Mouse (Mus musculus) gastrocnemius, adult 8-10 months (tissue): ENCODE results near the gene Grsf1. TPM values are rescaled to one million over a fixed set of nuclear protein-coding genes. Genes with fewer than 3 reads are reported as not detected.

Experiments
- DNase-seq, 2 experiments: peaks; one replicate each; pipeline ENCODE4 v3.0.0; 2022; ENCODE audit warnings: low spot score in 2 of 2
- total RNA-seq, 4 experiments: library from RNA; stranded (reverse); gene quantifications; 2 replicates each; pipeline ENCODE4 v1.2.4; 2022

Grsf1 gene
- 100 to 1,000 TPM; 114 to 130 (median 120) TPM for total RNA-seq

GRCm38 (mm10) chr5:88675443-88676387 lies at the start of gene Grsf1:
Gene Grsf1 (minus strand): TSS chr5:88676171.
- DNase-seq: peak; percentile 84 to 86

DNA sequence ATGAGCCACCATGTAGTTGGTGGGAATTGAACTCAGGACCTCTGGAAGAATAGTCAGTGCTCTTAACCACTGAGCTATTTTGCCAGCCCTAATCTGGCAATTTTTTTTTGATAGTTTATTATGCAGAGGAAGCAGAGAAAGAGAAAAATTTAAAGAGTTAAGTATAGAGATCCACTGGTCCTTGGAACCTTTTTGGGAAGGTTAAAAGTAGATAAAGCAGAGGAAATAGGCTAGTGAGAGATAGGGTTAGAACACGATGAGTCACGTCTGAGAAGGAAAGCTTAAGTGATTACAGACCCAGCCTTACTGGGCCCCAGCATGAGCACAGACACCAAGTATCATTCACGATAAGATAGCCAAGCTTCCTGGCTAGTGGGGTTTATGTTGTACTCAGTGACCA lies 48.1 kb upstream of the Grsf1 start:
- no peak for DNase-seq

DNA sequence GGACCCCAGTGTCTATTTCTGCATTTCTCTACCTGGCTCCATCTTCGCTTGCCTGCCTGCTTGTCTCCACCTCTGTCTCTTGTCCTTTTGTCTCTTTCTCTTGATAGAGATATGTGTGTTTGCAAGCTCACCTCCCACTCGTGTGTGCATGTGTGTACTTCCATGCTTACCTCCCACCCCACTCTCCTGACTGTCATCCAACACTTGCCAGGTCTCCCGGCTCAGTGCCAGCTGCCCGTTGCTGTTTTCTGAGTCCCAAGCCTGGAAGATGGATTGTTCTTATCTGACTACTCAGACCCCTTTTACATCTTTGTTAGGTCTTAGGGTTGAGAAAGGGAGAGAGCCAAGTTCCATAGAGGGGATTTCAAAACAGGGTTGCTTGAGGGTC lies 46.2 kb upstream of the Grsf1 start:
- DNase-seq: no peak

- no peak for DNase-seq
Observed at GRCm38 (mm10) chr5:88721565-88722212, 45.7 kb upstream of the Grsf1 start.

- DNase-seq: no peak
Observed at GRCm38 (mm10) chr5:88721003-88721475, 45.1 kb upstream of the Grsf1 start.

GRCm38 (mm10) chr5:88720116-88721002 lies 44.4 kb upstream of the Grsf1 start, which contains the start of gene Mob1b:
Gene Mob1b (plus strand): TSS chr5:88720855.
- peak; percentile 98 for DNase-seq

DNA sequence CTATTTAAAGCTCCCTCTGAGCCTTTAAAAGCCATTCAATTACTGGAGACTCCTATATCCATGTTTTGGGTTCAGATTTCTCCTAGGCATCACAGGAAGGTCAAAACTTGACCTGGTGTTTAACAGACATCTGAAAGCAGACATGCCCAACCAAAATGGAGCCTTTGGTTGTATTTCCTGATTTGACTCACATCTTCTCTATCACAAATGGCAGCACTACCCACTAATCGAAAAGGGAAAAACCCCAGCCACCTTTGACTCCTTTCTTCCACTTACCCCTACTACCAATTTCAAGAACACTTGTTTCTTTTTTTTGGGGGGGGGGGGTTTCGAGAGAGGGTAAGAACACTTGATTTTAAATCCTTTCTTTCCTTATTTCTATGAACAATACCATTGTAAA lies 41.0 kb upstream of the Grsf1 start:
- DNase-seq: no peak

DNA sequence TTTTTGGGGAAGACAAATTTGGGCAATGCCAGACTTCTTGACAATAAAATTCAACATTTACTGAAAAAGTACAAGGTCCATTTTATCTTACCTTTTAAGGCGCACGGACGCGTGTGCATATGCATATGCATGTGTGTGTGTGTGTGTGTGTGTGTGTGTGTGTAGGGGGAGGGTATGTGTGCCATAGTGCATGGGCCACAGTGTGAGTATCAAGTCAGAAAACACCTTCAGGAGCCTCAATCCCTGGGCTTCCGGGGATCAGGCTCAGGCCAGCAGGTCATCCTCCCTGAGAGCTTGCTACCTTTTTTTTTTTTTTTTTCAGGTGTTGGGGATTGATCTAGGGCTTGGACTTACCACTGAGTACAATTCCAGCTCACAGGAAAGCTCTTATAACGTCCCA lies 36.4 kb upstream of the Grsf1 start:
- no peak for DNase-seq

DNA sequence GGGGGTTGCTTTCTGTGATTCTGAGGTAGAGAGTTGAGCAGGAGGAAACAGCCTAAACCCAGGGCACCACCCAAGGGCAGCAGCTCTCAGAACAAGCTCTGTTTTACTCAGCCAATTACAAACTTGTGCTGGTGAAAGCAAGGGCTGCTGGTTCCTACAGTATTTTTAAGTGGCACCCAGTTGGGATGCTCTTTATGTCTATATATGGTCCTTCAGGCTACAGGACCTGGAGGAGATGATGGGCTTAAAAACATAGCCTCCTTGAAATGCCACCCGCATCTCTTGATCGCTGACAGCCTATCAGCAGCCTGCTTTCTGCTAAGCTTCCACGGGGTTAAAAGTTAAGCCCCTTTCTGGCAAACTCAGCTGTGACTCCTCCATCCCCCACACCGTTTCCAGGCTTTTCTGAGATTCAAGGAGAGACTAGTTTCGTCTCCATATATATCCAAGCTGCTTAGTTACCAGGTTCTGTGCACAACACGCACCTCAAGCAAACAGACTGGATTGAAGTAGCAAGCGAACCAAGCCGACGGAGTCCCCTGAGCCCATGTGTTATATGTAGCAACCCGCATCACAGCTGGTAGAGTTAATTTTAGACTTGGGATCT lies 35.8 kb upstream of the Grsf1 start:
- no peak for DNase-seq

DNA sequence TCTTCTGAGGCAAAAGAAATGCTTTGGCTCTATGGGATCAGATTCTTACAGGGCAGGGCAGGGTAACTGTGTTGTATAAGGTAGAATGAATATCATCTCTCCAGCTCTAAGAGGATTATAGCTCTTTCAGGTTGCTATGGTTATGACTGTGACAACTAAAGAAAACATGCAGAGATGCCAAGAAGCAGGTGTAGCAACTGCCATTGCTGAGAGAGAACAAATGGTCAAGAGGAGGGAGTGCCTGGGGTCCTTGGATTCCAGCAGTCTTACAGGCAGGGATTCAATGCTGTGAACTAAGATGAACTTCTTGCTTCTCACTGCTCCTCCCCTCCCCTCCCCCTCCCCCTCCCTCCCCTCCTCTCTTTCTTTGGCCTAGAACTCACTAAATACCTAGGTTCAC lies 35.2 kb upstream of the Grsf1 start:
- DNase-seq: no peak

DNA sequence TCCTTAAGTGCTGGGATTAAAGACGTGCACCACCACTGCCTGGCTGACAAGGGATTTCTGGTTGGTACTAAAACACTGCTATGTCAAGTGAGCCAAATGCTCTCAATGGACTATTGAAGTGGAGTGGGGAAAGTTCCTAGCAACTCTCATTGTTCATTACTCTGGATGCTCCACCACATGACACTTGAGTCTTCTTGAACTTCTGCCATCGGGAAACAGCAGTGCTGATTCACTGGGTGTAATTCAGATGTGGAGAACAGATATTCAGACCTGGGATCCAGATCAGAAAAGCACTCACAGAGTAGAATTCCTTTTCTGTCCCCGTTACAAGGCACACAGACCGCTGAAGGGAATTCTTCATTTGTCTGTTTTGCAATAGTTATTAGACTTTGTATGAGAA lies 27.6 kb upstream of the Grsf1 start:
- no peak for DNase-seq

DNA sequence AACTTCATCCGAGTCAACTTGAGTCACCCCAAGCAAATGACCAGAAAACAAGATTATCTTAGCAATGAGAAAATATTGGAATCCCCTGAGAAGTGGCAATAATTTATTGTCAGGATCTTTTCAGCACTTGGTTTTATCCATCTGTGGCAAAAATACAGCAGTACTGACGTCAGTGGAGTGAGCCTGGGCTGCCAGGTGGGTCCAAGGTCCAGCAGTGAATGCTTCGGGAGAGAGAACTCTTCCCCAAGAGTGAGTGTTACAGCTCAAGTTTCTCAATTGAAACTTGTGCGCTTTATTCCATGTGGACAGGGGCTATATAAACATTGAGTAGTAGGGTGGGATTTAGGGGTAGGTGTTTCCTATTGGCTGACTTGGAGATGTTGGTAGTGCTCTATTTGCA lies 26.1 kb upstream of the Grsf1 start:
- DNase-seq: no peak

DNA sequence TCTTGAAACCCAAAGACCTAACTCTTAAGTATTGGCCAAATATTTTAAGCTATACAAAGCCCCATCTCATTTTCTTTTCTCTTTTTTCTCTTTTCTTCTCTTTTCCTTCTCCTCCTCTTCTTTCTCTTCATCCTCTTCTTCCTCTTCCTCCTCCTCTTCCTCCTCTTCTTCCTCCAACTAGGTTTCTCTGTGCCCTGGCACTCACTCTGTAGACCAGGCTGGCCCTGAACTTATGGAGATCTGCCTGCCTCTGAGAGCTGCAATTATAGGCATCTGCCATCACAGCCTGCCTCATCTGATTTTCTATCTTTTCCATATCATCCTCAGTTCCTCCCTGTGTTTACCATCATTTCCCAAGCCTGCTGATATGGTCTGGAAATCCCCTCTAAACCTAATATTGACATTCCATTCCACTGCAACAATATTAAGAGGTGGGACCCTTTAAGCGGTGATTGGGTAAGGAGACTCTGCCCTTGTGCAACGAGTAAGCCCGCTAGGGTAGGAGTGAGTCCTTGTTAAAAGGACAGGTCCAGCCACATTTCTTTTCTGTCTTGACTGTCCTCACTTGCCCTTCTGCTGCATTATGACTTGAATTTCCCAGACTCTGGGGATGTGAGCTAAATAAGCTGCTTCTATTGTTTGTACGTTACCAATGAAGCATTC lies 23.4 kb upstream of the Grsf1 start:
- no peak for DNase-seq

GRCm38 (mm10) chr5:88697291-88697690 lies 21.3 kb upstream of the Grsf1 start:
- DNase-seq: no peak

- DNase-seq: no peak
Observed at GRCm38 (mm10) chr5:88693057-88693456, 17.1 kb upstream of the Grsf1 start.

DNA sequence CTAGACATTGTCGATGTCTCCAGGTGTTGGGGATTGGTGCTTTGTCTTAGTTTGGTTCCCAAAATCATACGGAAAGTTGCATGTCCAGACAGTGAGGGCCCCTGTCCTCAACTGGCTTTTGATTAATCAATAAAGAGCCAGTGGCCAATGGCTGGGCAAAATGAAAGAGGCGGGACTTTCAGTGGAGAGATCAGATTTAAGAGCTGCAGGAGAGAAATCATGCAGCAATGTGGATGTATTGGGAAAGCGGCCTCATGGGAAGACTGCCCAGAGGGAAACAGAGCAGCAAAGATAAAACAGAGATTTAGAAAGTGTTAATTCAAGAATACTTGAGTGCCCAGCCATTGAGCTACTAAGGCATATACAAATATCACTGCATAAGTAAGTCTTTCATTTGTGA lies 16.6 kb upstream of the Grsf1 start:
- no peak for DNase-seq

DNA sequence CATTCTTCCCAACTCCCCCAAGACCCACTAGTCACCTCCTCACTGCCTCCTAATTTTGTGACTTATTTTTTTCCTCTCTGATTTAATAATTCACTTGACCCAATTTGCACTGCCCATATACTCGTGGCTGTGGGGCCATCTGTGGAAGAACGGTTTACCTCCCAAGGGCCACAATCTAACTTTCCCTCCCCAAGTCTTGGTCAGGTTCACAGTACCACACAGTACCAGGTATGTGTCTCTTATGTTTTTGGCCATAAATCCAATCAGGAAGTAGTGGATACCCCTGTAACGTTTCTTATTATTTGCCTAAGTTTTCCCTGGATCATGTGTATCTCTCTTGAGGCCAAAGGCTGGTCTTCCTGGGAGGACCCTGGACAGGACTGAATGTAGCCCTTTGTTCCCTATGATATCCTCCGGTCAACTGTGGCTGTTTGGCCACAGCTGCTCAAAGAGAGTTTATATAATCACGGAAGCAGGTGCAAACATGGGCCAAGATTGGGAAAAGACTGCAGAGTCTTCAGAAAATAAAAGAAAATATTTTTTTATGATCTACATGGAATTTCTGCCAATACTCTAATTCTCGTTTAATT lies 15.6 kb upstream of the Grsf1 start:
- no peak for DNase-seq

DNA sequence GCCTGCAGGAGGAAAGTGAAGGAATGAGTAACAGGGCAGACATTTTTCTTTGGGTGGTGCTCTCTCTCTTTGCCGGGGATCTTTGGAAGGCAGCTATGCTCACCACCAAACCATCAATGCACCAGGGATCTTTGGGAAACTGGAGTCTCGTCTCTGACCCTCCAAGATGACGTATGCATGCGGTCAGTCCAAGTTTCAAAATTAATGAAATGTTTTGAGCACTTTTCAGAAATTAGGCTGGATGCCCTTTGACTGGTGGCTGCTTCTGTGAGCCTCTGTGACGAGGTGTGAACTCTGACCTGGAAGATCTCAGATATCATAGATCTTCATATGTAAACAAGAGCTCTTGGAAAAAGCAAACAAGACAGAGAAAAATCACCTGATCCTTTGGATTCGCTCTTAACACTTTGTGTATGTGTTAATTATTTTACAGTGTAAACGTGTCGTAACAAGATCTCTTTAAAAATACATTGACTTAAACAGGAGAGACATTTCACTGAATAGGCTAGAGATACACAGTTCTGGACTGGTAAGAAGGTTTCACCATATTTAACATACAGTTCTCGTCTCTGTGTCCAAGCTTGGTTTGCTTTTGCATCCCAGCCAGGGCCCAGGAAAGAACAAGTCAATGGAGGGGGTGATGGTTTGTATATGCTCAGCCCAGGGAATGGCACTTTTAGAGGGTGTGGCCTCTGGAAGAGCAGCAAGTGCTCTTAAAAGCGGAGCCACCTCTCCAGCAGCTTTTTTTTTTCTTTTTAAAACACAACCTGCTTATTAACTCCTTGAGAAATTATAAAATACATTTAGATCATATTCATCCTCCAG lies 14.9 kb upstream of the Grsf1 start:
- no peak for DNase-seq

DNA sequence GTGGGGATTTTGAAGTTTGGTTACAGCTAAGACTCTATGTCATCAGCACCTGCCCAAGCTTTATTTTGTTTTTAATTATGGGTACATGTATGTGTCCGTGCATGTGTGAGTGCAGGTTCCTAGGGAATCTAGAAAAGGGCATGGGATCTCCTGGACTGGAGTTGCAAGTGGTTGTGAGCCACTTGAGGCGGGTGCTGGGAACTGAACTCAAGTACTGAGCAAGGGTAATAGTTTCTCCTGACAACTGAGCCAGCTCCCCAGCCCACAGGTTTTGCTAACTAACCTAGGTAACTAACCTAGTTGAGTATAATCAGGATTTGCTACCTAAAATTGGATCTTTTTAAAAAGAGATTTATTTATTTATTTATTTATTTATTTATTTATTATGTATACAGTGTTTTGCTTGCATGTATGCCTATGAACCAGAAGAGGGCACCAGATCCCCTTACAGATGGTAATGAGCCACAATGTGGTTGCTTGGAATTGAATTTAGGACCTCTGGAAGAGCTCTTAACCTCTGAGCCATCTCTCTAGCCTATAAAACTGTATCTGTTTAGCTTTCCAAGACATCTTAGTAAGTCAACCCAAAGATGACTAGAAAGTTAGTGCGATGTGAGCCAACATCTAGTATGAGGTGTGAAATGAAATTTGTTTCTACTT lies 13.4 kb upstream of the Grsf1 start:
- no peak for DNase-seq
